Mouse (Mus musculus): ENCODE results near the gene Celf1.

DNA sequence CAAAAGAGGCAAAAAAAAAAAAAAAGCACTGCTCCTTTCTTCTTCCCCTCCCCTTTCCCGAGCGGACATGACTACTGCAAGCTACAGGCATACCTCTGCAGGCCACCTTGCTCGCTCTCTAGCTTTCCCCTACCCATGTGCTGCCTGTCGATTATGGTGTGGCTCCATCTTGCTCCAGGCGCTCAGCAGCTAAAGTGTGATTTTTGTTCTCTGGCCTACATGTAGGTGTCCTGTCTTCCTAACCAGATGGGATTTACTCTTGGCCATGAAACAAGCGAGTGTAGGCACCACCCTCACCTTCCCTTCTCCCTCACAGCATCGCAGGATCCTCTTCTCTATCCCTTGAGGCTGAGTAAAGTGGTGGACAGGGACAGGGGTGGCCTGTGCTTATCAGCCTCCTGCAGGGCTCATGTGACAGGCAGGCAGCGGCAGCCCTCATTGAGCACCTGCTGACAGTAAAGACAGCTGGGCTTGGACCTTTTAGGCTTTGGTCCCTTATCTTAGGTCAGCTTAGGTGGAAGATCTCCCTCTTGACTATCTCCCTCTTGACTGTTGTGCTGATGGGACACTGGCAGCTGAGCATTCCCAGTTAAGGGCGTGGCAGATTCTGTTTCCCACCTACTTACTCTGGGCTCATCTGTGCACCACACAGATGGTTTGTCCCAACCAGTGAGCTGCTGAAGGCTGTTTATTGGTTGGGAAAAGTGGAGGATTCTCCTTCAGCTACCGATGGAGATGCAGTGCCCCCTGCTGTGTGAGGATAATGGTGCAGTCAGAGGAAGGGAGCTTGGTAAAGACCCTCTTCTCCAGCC is 120.6 kb downstream of the Celf1 start:
- TF ChIP-seq EP300 (IDR thresholded peaks at IDR 0.05; ENCODE audit: low read depth in 1 of 2, low read length in 2 of 2) (0 out of 4 replicates have a peak, but pooled peaks of 1 of the 2 experiments have one; percentile 15), POLR2A (IDR thresholded peaks at IDR 0.05; ENCODE audit: control insufficient read depth in 1 of 2, insufficient read depth in 1 of 2, low read depth in 1 of 2, low read length in 2 of 2, poor library complexity in 1 of 2) (peak in 1 of 2 experiments; percentile 18; a peak in 1 of 4 replicates), CTCF (IDR thresholded peaks at IDR 0.05 in 2 of 3, conservative IDR thresholded peaks at IDR 0.05 in 1 of 3; ENCODE audit: control insufficient read depth in 1 of 3, insufficient read depth in 1 of 3, low read depth in 2 of 3, low read length in 3 of 3, poor library complexity in 1 of 3, severe bottlenecking in 1 of 3) (peak; percentile 48 to 71 (median 51)), KAT2A (conservative IDR thresholded peaks at IDR 0.05; ENCODE audit: low read depth, low read length) (no peak), MXI1 (IDR thresholded peaks at IDR 0.05; ENCODE audit: low read depth, low read length) (no peak), NRF1 (IDR thresholded peaks at IDR 0.05; ENCODE audit: insufficient read depth, low read depth, low read length, poor library complexity, severe bottlenecking) (no peak), ZC3H11A (IDR thresholded peaks at IDR 0.05; ENCODE audit: low read depth, low read length) (0 out of 2 replicates have a peak, but pooled peaks have one; percentile 18), MAFK (IDR thresholded peaks at IDR 0.05; ENCODE audit: borderline replicate concordance, low read depth, low read length) (no peak), GATA1 (IDR thresholded peaks at IDR 0.05; ENCODE audit: low read depth, low read length) (0 out of 2 replicates have a peak, but pooled peaks have one; percentile 4), CHD1 (IDR thresholded peaks at IDR 0.05; ENCODE audit: low read depth, low read length) (no peak), TAL1 (IDR thresholded peaks at IDR 0.05; ENCODE audit: low read length) (peak; percentile 60)

Measured in MEL (cell line).